Mouse (Mus musculus) gastrocnemius, adult 8-10 months (tissue): ENCODE measurements around the gene Krtap6-5. TPM values are rescaled to one million over a fixed set of nuclear protein-coding genes. Genes with fewer than 3 reads are reported as not detected.
"Not testable (repeated sequence)": the region's sequence is repeated elsewhere in the genome, so short reads cannot be mapped to it uniquely, and the experiment has no call there.

Source experiments
- DNase-seq, 2 experiments: peaks; one replicate each; pipeline ENCODE4 v3.0.0; 2022; ENCODE audit warnings: low spot score in 2 of 2
- total RNA-seq, 4 experiments: library from RNA; stranded (reverse); gene quantifications; 2 replicates each; pipeline ENCODE4 v1.2.4; 2022

Gene Krtap6-5
- total RNA-seq, result not detected

GRCm38 (mm10) chr16:89047783-89048182 lies at the start of gene Krtap6-5:
Gene Krtap6-5 (minus strand): TSS chr16:89047883.
- DNase-seq, result no peak

DNA sequence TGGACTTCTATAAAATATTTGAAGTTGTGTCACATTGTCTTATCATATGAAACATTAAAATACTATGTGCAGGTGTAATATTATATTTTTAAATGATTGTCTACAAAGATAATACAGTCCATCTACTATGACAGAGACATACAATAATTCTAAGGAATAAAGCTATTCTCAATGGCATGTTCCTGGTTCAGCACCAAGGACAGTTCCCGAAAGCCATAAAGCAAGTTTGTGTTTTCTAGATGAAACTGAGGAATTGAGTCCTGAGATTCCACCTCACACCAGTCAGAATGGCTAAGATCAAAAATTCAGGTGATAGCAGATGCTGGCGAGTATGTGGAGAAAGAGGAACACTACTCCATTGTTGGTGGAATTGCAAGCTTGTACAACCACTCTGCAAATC lies 23.4 kb upstream of the Krtap6-5 start:
- DNase-seq, result not testable (repeated sequence)

- DNase-seq, result not testable (repeated sequence)
Observed at GRCm38 (mm10) chr16:89063902-89064301, 16.2 kb upstream of the Krtap6-5 start, which contains the start of gene 1110025L11Rik. Gene 1110025L11Rik (minus strand): TSS chr16:89064002.

- not testable (repeated sequence) for DNase-seq
Observed at GRCm38 (mm10) chr16:89041372-89041771, 6.3 kb downstream of the Krtap6-5 start, which contains the start of gene Gm10228. Gene Gm10228 (minus strand): TSS chr16:89041472.

DNA sequence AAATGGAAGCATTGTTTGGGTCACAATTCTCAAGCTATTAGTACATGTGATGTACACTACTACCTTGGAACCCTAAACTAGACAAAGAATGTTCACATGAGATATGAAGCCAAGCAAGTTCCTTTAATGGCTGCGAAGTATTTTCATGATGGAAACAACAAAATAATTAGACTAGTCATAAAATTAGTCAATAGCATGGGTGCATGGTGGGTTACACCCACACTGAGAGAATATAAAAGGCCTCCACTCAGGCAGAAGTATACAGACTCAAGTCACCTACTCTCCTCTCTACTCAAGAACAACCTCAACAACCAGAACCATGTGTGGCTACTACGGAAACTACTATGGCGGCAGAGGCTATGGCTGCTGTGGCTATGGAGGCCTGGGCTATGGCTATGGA lies 16.3 kb downstream of the Krtap6-5 start, which contains the start of gene Krtap6-1:
TSS of gene Krtap6-1 (plus strand) at position 301 of the 400 bp plus-strand sequence.
- DNase-seq, result not testable (repeated sequence)

DNA sequence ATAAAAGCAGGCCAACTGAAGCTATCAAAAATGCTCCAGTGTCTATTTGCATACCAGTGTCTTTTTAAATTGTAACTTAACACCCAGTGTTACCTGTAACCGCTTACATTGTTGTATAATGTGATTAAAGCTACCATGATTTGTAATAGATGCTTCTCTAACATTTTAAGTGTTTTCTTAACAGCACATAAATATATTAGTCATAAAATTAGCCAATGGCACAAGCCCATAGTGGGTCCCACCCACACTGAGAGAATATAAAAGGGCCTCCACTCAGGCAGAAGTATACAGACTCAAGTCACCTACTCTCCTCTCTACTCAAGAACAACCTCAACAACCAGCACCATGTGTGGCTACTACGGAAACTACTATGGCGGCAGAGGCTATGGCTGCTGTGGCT lies 32.7 kb downstream of the Krtap6-5 start, which contains the start of gene Gm10229:
TSS of gene Gm10229 (plus strand) at position 301 of the 400 bp plus-strand sequence.
- not testable (repeated sequence) for DNase-seq

- no peak for DNase-seq
Observed at GRCm38 (mm10) chr16:89013973-89014372, 33.7 kb downstream of the Krtap6-5 start.

- no peak for DNase-seq
Observed at GRCm38 (mm10) chr16:89010659-89011058, 37.0 kb downstream of the Krtap6-5 start, which contains the start of gene Krtap22-2. Gene Krtap22-2 (minus strand): TSS chr16:89010759.

Other genes starting within 250 kb of the Krtap6-5 start
- not detected for gene Gm20741, start 235.7 kb downstream of the Krtap6-5 start, total RNA-seq
- not detected for gene Krtap15, start 227.7 kb downstream of the Krtap6-5 start, total RNA-seq
- not detected for gene Krtap14, start 221.7 kb downstream of the Krtap6-5 start, total RNA-seq
- gene Krtap19-1, start 178.5 kb downstream of the Krtap6-5 start, total RNA-seq, result not detected
- not detected for gene Krtap19-2, start 173.6 kb downstream of the Krtap6-5 start, total RNA-seq
- gene Krtap19-3, start 169.8 kb downstream of the Krtap6-5 start, total RNA-seq, result not detected
- not detected for gene Krtap19-4, start 162.8 kb downstream of the Krtap6-5 start, total RNA-seq
- not detected for gene Krtap19-5, start 151.4 kb downstream of the Krtap6-5 start, total RNA-seq
- gene Krtap19-9b, start 115.6 kb downstream of the Krtap6-5 start, total RNA-seq, result not detected
- gene Krtap16-3, start 85.0 kb downstream of the Krtap6-5 start, total RNA-seq, result not detected
- not detected for gene Krtap22-2, start 37.1 kb downstream of the Krtap6-5 start, total RNA-seq
- not detected for gene Gm10229, start 32.6 kb downstream of the Krtap6-5 start, total RNA-seq
- gene Krtap6-1, start 16.2 kb downstream of the Krtap6-5 start, total RNA-seq, result not detected
- not detected for gene Gm10228, start 6.4 kb downstream of the Krtap6-5 start, total RNA-seq
- not detected for gene 1110025L11Rik, start 16.1 kb upstream of the Krtap6-5 start, total RNA-seq
- not detected for gene Krtap6-3, start 36.1 kb upstream of the Krtap6-5 start, total RNA-seq
- gene Gm6358, start 93.0 kb upstream of the Krtap6-5 start, total RNA-seq, result not detected
- not detected for gene Gm10061, start 103.2 kb upstream of the Krtap6-5 start, total RNA-seq
- gene Gm9789, start 110.1 kb upstream of the Krtap6-5 start, total RNA-seq, result not detected
- gene Gm7735, start 121.6 kb upstream of the Krtap6-5 start, total RNA-seq, result not detected
- gene 1110057P08Rik, start 126.9 kb upstream of the Krtap6-5 start, total RNA-seq, result not detected
- not detected for gene Krtap20-2, start 158.0 kb upstream of the Krtap6-5 start, total RNA-seq